Mouse (Mus musculus) C2C12 (cell line): ENCODE measurements at regions not wholly inside any gene's neighbourhood (a gene's known extent, or its start where the extent isn't known, plus 50 kb on each side); places are given as distances from the start of the nearest gene placed in this dataset.

Experiments
- H3K27me3 ChIP-seq: one replicate; pipeline ENCODE4 v1.6.1; 2011; ENCODE audit not compliant: control insufficient read depth, insufficient read depth, insufficient read length
- H3K36me3 ChIP-seq: one replicate; pipeline ENCODE4 v1.6.1; 2011; ENCODE audit not compliant: control insufficient read depth, insufficient read depth
- H3K4me3 ChIP-seq: one replicate; pipeline ENCODE4 v1.5.1; 2011; ENCODE audit warnings: mild to moderate bottlenecking, control low read depth; ENCODE audit not compliant: poor library complexity, insufficient read depth, severe bottlenecking
- H3K79me2 ChIP-seq: one replicate; pipeline ENCODE4 v1.6.1; 2011; ENCODE audit not compliant: control insufficient read depth, insufficient read depth
- H3K79me3 ChIP-seq: one replicate; pipeline ENCODE4 v1.6.1; 2011; ENCODE audit warnings: low read depth, control low read depth
- H3ac ChIP-seq: one replicate; pipeline ENCODE3; 2011; ENCODE audit warnings: low read depth; ENCODE audit not compliant: control insufficient read depth, insufficient read length
- CEBPB ChIP-seq: IDR thresholded peaks from one replicate; pipeline ENCODE4 v1.6.1; 2011; ENCODE audit warnings: low read depth, mild to moderate bottlenecking, control low read depth, moderate library complexity
- CTCF ChIP-seq: IDR thresholded peaks from one replicate; pipeline ENCODE4 v1.5.1; 2011; ENCODE audit not compliant: control insufficient read depth, insufficient read depth, insufficient read length
- FOSL1 ChIP-seq: IDR thresholded peaks from one replicate; pipeline ENCODE4 v1.8.0; 2011; ENCODE audit warnings: mild to moderate bottlenecking, low read length; ENCODE audit not compliant: poor library complexity, insufficient read depth, severe bottlenecking
- MAX ChIP-seq: IDR thresholded peaks from one replicate; pipeline ENCODE4 v1.6.1; 2011; ENCODE audit warnings: mild to moderate bottlenecking, control low read depth
- MYOD1 ChIP-seq: IDR thresholded peaks from one replicate; pipeline ENCODE4 v1.6.1; 2011; ENCODE audit warnings: low read depth; ENCODE audit not compliant: control insufficient read depth, insufficient read length
- MYOG ChIP-seq: IDR thresholded peaks from one replicate; pipeline ENCODE4 v1.6.1; 2011; ENCODE audit not compliant: control insufficient read depth, insufficient read length; ENCODE audit errors: extremely low read depth
- USF1 ChIP-seq: IDR thresholded peaks from one replicate; pipeline ENCODE4 v1.6.1; 2011; ENCODE audit warnings: low read depth, mild to moderate bottlenecking, control low read depth, moderate library complexity

DNA sequence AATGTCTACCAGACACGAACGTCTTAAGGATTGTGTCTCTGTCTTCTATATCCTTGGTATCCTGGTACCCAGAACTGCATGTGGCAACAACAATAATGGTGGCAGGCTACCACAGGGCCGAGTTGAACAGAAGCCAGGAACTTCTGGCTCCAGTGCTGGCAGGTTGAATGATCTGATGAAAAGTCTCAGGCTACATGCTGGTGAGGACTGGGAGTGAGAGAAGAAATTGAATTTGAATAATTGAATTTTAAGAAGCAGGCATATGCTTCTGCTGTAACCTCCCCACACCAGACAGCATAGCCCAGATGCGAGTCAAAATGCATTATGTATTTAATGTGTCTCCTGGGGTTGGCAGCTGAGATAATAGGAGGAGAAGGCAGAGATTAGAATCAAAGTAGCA is 319.5 kb upstream of the Camk1g start:
- no peaks in the 10 kb centered on the region for H3K36me3 ChIP-seq
- H3K79me2 ChIP-seq = no peaks in the 10 kb centered on the region
- no peaks in the 10 kb centered on the region for H3K27me3 ChIP-seq
- H3ac ChIP-seq = no peak overlapping the region
- TF ChIP-seq CTCF = no peak
- H3K4me3 ChIP-seq = no peak overlapping the region
- no peaks in the 10 kb centered on the region for H3K79me3 ChIP-seq

DNA sequence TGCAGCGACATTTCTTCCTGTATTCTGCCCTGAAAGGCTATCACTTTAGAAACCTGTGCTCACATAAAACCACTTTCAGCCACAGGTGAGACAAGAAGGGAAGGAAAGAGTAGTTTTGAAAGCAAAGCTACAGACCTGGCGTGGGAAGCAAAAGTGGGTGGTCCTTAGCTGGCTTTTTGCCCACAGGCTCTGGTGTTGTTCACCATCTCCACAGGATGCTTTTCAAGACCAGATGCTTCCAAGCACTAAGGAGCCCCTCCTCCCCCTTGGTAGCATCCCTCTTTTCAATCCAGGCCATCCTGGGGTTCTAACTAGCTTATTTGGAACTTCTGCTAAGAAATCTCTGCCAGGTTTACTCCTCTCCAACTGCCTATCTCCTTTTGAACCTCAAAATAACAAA is 312.8 kb upstream of the Camk1g start:
- H3K36me3 ChIP-seq = no peaks in the 10 kb centered on the region

DNA sequence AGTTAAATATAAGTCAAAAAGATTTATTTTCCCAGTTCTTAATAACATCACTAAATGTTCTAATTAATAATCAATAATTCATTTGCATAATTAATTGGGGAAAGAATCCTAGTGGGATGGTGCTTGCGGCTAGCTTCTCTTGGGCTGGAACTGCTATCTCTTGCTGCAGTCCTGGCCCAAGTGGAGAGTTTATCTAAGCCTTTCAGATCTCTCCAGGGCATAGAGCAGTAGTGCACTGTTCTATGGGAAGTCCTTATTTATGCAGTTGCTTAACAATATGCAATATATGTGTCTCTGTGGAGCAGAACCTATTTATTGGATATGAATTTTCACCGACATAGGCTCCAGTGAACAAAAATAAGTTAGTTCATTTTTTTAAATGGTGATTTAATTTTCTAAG is 308.4 kb upstream of the Camk1g start:
- Histone ChIP-seq H3K36me3 (no peaks in the 10 kb centered on the region), H3ac (no peak overlapping the region), H3K27me3 (peaks cover under 1% of the 10 kb centered on the region), H3K79me3 (no peaks in the 10 kb centered on the region), H3K4me3 (no peak overlapping the region), H3K79me2 (no peaks in the 10 kb centered on the region)
- TF ChIP-seq FOSL1 = no peak
- no peak for TF ChIP-seq USF1
- no peak for TF ChIP-seq CTCF
- no peak for TF ChIP-seq MYOG
- TF ChIP-seq MAX = no peak
- no peak for TF ChIP-seq MYOD1
- TF ChIP-seq CEBPB = no peak

More for the DNA sequence above, 312.8 kb upstream of the Camk1g start:
- no peaks in the 10 kb centered on the region for H3K79me2 ChIP-seq
- TF ChIP-seq CEBPB (no peak), MAX (no peak), MYOG (no peak), CTCF (no peak), MYOD1 (no peak), FOSL1 (no peak), USF1 (no peak)
- peaks cover 4% of the 10 kb centered on the region for H3K27me3 ChIP-seq
- no peak overlapping the region for H3K4me3 ChIP-seq
- H3K79me3 ChIP-seq = no peaks in the 10 kb centered on the region
- H3ac ChIP-seq = no peak overlapping the region

DNA sequence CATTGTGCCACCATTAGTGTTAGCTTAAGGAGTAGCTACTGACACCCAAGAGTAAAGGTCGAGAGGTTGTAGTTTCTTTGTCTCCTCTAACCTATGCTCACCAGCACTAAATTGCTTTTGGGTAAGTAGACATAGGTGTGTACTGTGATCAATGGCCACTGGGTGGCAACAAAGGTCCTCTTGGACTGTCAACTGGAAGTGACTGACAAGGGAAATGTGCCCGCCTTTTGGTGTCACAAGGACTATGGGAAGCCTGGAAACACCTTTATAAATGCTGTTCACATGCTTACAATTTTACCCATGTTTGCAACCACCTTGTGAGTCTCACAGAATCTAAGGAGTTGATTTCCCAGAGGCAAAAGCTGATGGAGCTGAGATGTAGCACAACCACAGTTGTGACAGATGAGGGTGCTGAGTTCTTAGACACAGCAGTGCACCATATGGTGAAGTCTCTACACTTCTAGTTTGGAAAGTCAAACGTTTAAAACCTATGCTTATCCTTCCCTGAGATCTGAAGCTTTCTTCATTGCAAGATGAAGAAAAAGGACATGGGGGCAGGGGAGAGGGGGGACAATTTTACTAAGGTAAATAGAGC is 303.2 kb upstream of the Camk1g start:
- Histone ChIP-seq H3K4me3 (no peak overlapping the region), H3K27me3 (no peaks in the 10 kb centered on the region), H3ac (no peak overlapping the region), H3K79me2 (no peaks in the 10 kb centered on the region), H3K36me3 (no peaks in the 10 kb centered on the region), H3K79me3 (no peaks in the 10 kb centered on the region)
- no peak for TF ChIP-seq CTCF
- TF ChIP-seq FOSL1 = no peak
- TF ChIP-seq MYOD1 = no peak
- no peak for TF ChIP-seq MYOG
- no peak for TF ChIP-seq CEBPB
- TF ChIP-seq MAX = no peak
- no peak for TF ChIP-seq USF1

DNA sequence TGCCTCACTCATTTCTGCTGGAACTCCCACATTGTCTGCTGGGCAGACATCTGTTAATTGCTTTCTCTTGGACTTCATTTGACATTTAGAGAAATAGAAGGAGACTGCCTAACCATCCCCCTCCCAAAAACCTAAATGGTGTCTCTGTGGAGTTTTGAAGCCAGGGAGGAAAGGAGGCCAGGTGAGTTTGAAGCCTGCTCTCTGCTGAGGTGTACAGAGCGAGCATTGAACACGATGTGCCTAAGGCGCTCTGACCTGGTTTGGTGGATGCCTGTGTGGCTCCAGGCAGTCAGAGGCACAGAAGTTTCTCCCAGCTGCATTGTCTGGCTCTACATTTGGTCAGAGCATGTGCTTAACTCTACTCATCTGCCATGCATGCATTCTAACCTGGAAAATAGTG is 302.6 kb upstream of the Camk1g start:
- Histone ChIP-seq H3K27me3 (no peaks in the 10 kb centered on the region), H3K4me3 (no peak overlapping the region), H3K79me2 (no peaks in the 10 kb centered on the region), H3K79me3 (no peaks in the 10 kb centered on the region), H3K36me3 (no peaks in the 10 kb centered on the region), H3ac (no peak overlapping the region)
- TF ChIP-seq MYOD1 (no peak), MAX (no peak)

DNA sequence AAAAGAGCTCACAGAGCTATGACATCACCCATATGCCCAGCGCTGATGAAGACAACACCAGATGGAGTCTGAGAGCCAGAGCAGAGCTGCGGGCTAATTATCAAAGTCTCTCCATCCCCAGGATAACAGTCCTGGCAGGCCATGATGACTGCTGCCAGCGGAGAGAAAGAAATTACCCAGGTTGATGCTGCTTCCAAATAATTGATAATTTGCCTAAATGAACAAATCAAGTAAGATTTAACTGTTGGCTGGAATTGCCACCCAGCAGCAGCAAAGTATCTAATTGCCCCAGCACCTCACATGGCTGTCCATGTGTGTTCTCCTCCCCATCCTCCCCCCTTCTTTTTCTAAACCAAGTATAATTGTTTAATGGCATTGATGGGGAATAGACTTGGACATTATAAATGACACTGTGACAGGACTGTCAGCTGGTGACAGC is 301.7 kb upstream of the Camk1g start:
- no peaks in the 10 kb centered on the region for H3K36me3 ChIP-seq
- H3K79me3 ChIP-seq = no peaks in the 10 kb centered on the region
- H3K27me3 ChIP-seq = no peaks in the 10 kb centered on the region
- no peak overlapping the region for H3K4me3 ChIP-seq
- no peaks in the 10 kb centered on the region for H3K79me2 ChIP-seq
- no peak for TF ChIP-seq USF1
- no peak for TF ChIP-seq CEBPB
- TF ChIP-seq MYOD1 = no peak
- TF ChIP-seq MAX = no peak
- no peak for TF ChIP-seq CTCF
- TF ChIP-seq MYOG = no peak
- no peak overlapping the region for H3ac ChIP-seq
